Comparison of ENCODE assay signal across 7 mouse cellular contexts in the genomic region with DNA sequence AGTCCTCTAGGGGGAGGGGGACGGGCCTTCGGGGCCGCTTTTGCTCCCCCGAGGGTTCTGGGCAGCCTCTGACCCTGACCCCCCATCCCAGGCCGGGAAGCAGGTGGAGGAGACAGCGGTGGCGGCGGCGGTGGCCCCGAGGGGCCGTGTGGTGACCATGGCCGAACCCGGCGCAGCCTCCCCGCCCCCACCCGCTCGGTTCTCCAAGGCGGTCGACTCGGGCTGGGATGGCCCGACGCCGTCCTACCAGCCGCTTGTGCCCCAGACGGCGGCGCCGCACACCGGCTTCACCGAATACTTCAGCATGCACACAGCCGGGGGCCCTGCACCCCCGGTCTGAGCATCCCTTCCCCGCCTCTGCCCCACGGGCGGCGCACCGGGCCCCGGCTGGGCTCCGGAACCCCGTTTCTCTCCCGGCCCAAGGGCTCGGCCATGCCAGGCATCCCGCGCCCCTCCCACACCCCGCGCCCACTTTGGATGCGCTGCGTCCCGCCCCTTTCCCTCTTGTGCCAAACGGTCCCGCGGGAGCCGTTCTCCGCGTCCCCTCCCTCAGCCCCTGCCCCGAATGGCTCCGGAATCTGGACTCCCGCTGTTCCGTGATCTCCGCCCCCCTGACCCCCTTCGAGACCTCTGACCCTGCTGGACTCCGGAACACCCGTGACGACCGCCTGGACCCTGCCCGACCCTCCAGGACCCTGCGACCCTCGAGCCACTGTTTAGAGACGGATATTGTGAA. TPM values are rescaled to one million over a fixed set of nuclear protein-coding genes. Genes with fewer than 3 reads are reported as not detected.
DNase-seq lines count a peak whose midpoint lies in the region; ATAC-seq lines count a peak whose summit lies in the region.

No protein-coding gene starts in this region.

- peaks cover 6% of the 10 kb centered on the region for H3K4me1 ChIP-seq in brown adipose tissue, adult 24 weeks (ENCODE audit: control insufficient read depth, insufficient read depth, insufficient read length, low read length)
- peaks cover 29% of the 10 kb centered on the region for H3K4me1 ChIP-seq in forebrain, embryonic 16.5 days (replicated peaks; ENCODE audit: control insufficient read depth, insufficient read depth, low read length)
- H3K4me1 ChIP-seq in limb, embryonic 10.5 days, result peaks cover 45% of the 10 kb centered on the region
- H3K4me1 ChIP-seq in neural tube, embryonic 11.5 days (ENCODE audit: control insufficient read depth, insufficient read depth, low read length), result peaks cover 17% of the 10 kb centered on the region

- WGBS in forebrain, embryonic 16.5 days, result under 1% methylated on average over 67 of the region's 69 CpGs
- under 1% methylated on average over 69 of the region's 69 CpGs for WGBS in limb, embryonic 10.5 days
- WGBS in neural tube, embryonic 11.5 days, result under 1% methylated on average over 55 of the region's 69 CpGs

- H3K27ac ChIP-seq in brown adipose tissue, adult 24 weeks (replicated peaks; ENCODE audit: low read depth, low read length), result no peak overlapping the region
- H3K27ac ChIP-seq in forebrain, embryonic 16.5 days (ENCODE audit: low read length), result no peak overlapping the region; the same call in 1 of the 2 replicates
- H3K27ac ChIP-seq in limb, embryonic 10.5 days, result peak overlapping the region; percentile 71
- H3K27ac ChIP-seq in neural tube, embryonic 11.5 days (ENCODE audit: low read depth, low read length), result no peak overlapping the region

- peak overlapping the region; percentile 52 for H3K9ac ChIP-seq in forebrain, embryonic 16.5 days (replicated peaks; ENCODE audit: low read depth, low read length)
- peak overlapping the region; percentile 35 for H3K9ac ChIP-seq in neural tube, embryonic 11.5 days (ENCODE audit: low read length)

- no peaks in the 10 kb centered on the region for H3K9me3 ChIP-seq in forebrain, embryonic 16.5 days (ENCODE audit: control insufficient read depth, low read length)
- H3K9me3 ChIP-seq in limb, embryonic 10.5 days (replicated peaks), result no peaks in the 10 kb centered on the region
- no peaks in the 10 kb centered on the region for H3K9me3 ChIP-seq in neural tube, embryonic 11.5 days (ENCODE audit: control insufficient read depth, low read length)

- peak overlapping the region; percentile 65 for H3K4me2 ChIP-seq in forebrain, embryonic 16.5 days (ENCODE audit: low read length)
- peak overlapping the region; percentile 68 for H3K4me2 ChIP-seq in neural tube, embryonic 11.5 days (ENCODE audit: low read depth)

- H3K36me3 ChIP-seq in forebrain, embryonic 16.5 days (ENCODE audit: control insufficient read depth, insufficient read depth), result no peaks in the 10 kb centered on the region
- peaks cover 11% of the 10 kb centered on the region for H3K36me3 ChIP-seq in limb, embryonic 10.5 days
- no peaks in the 10 kb centered on the region for H3K36me3 ChIP-seq in neural tube, embryonic 11.5 days (ENCODE audit: control insufficient read depth, insufficient read depth, low read length)

- DNase-seq in ovary, postnatal 36 days (ENCODE audit: low spot score), result peak; percentile 44
- no peak for DNase-seq in ovary, adult 18-20 months (ENCODE audit: low spot score)
- peak; percentile 59 for DNase-seq in limb, embryonic 10.5 days (ENCODE audit: low spot score)
- no peak for DNase-seq in neural tube, embryonic 11.5 days (ENCODE audit: low spot score)
- no peak for DNase-seq in adipocyte (ENCODE audit: low spot score)

- ATAC-seq in forebrain, embryonic 16.5 days, result no peak
- ATAC-seq in neural tube, embryonic 11.5 days (ENCODE audit: insufficient read depth, low FRiP score, low TSS enrichment), result no peak

- peak overlapping the region; percentile 22 for H3K4me3 ChIP-seq in brown adipose tissue, adult 24 weeks (ENCODE audit: insufficient read depth, low read depth, low read length)
- H3K4me3 ChIP-seq in forebrain, embryonic 16.5 days (replicated peaks; ENCODE audit: low read length), result peak overlapping the region; percentile 42
- H3K4me3 ChIP-seq in limb, embryonic 10.5 days, result peak overlapping the region; percentile 78
- peak overlapping the region; percentile 36 for H3K4me3 ChIP-seq in neural tube, embryonic 11.5 days (ENCODE audit: low read depth, low read length)

- H3K27me3 ChIP-seq in forebrain, embryonic 16.5 days (replicated peaks; ENCODE audit: control insufficient read depth, insufficient read depth, low read length), result peaks cover 43% of the 10 kb centered on the region
- H3K27me3 ChIP-seq in limb, embryonic 10.5 days (ENCODE audit: low read depth, poor library complexity, severe bottlenecking), result peaks cover 53% of the 10 kb centered on the region
- H3K27me3 ChIP-seq in neural tube, embryonic 11.5 days (ENCODE audit: control insufficient read depth, insufficient read depth, low read length), result peaks cover 30% of the 10 kb centered on the region

RNA-seq across cellular contexts. Expression of a gene that starts 1.5 kb away (rescaled TPM):
- 12.7 and 14.3 TPM in 2 replicates for polyA plus RNA-seq in brown adipose tissue, adult 24 weeks (2012; ENCODE audit: insufficient read depth, insufficient read length, missing spikeins)
- 22.6 and 25.0 TPM in 2 replicates for polyA plus RNA-seq in forebrain, embryonic 16.5 days (2015; fragmentation: Nextera tagmentation; extraction: Ambion mirVana)
- 17.6 and 22.2 TPM in 2 replicates for polyA plus RNA-seq in limb, embryonic 10.5 days (2016; fragmentation: Nextera tagmentation; extraction: Ambion mirVana)
- polyA plus RNA-seq in neural tube, embryonic 11.5 days (2014; fragmentation: Nextera tagmentation; extraction: Ambion mirVana), result 12.9 and 14.7 TPM in 2 replicates

RNA-seq across cellular contexts. Expression of a gene that starts 9.6 kb away (rescaled TPM):
- polyA plus RNA-seq in brown adipose tissue, adult 24 weeks (2012; ENCODE audit: insufficient read depth, insufficient read length, missing spikeins), result not detected in 2 replicates
- 24.5 and 41.2 TPM in 2 replicates for polyA plus RNA-seq in forebrain, embryonic 16.5 days (2015; fragmentation: Nextera tagmentation; extraction: Ambion mirVana)
- polyA plus RNA-seq in limb, embryonic 10.5 days (2016; fragmentation: Nextera tagmentation; extraction: Ambion mirVana), result 0.14 and 0.38 TPM in 2 replicates
- polyA plus RNA-seq in neural tube, embryonic 11.5 days (2014; fragmentation: Nextera tagmentation; extraction: Ambion mirVana), result 9.6 and 10.2 TPM in 2 replicates

RNA-seq across cellular contexts. Expression of a gene that starts 14.3 kb away (rescaled TPM):
- not detected in 2 replicates for polyA plus RNA-seq in brown adipose tissue, adult 24 weeks (2012; ENCODE audit: insufficient read depth, insufficient read length, missing spikeins)
- 1.4 and 2.2 TPM in 2 replicates for polyA plus RNA-seq in forebrain, embryonic 16.5 days (2015; fragmentation: Nextera tagmentation; extraction: Ambion mirVana)
- 1.1 and 1.3 TPM in 2 replicates for polyA plus RNA-seq in limb, embryonic 10.5 days (2016; fragmentation: Nextera tagmentation; extraction: Ambion mirVana)
- polyA plus RNA-seq in neural tube, embryonic 11.5 days (2014; fragmentation: Nextera tagmentation; extraction: Ambion mirVana), result 0.32 and 1.0 TPM in 2 replicates

RNA-seq across cellular contexts. Expression of a gene that starts 17.7 kb away (rescaled TPM):
- polyA plus RNA-seq in brown adipose tissue, adult 24 weeks (2012; ENCODE audit: insufficient read depth, insufficient read length, missing spikeins), result 1.6 and 4.8 TPM in 2 replicates
- polyA plus RNA-seq in forebrain, embryonic 16.5 days (2015; fragmentation: Nextera tagmentation; extraction: Ambion mirVana), result 499 and 556 TPM in 2 replicates
- polyA plus RNA-seq in limb, embryonic 10.5 days (2016; fragmentation: Nextera tagmentation; extraction: Ambion mirVana), result 224 and 248 TPM in 2 replicates
- polyA plus RNA-seq in neural tube, embryonic 11.5 days (2014; fragmentation: Nextera tagmentation; extraction: Ambion mirVana), result 321 and 324 TPM in 2 replicates

RNA-seq across cellular contexts. Expression of a gene that starts 48.0 kb away (rescaled TPM):
- 25.2 and 31.3 TPM in 2 replicates for polyA plus RNA-seq in brown adipose tissue, adult 24 weeks (2012; ENCODE audit: insufficient read depth, insufficient read length, missing spikeins)
- 42.2 and 48.0 TPM in 2 replicates for polyA plus RNA-seq in forebrain, embryonic 16.5 days (2015; fragmentation: Nextera tagmentation; extraction: Ambion mirVana)
- polyA plus RNA-seq in limb, embryonic 10.5 days (2016; fragmentation: Nextera tagmentation; extraction: Ambion mirVana), result 21.4 and 25.2 TPM in 2 replicates
- polyA plus RNA-seq in neural tube, embryonic 11.5 days (2014; fragmentation: Nextera tagmentation; extraction: Ambion mirVana), result 30.4 and 38.2 TPM in 2 replicates

Comparison
In these comparisons a context has a peak if more than half of its experiments do, and no peak if none do; other contexts are left out.
1. DNase-seq: peak in ovary, postnatal 36 days (single experiment) and limb, embryonic 10.5 days (single experiment); none in ovary, adult 18-20 months (single experiment), neural tube, embryonic 11.5 days (single experiment) and adipocyte (single experiment).
2. H3K4me3 ChIP-seq: peak in every context shown above with its lines; median percentile 78 in limb, embryonic 10.5 days; 42 in forebrain, embryonic 16.5 days; 36 in neural tube, embryonic 11.5 days; 22 in brown adipose tissue, adult 24 weeks.